Mouse (Mus musculus): ENCODE results near the gene Gm17018.

Gm17018 gene

DNA sequence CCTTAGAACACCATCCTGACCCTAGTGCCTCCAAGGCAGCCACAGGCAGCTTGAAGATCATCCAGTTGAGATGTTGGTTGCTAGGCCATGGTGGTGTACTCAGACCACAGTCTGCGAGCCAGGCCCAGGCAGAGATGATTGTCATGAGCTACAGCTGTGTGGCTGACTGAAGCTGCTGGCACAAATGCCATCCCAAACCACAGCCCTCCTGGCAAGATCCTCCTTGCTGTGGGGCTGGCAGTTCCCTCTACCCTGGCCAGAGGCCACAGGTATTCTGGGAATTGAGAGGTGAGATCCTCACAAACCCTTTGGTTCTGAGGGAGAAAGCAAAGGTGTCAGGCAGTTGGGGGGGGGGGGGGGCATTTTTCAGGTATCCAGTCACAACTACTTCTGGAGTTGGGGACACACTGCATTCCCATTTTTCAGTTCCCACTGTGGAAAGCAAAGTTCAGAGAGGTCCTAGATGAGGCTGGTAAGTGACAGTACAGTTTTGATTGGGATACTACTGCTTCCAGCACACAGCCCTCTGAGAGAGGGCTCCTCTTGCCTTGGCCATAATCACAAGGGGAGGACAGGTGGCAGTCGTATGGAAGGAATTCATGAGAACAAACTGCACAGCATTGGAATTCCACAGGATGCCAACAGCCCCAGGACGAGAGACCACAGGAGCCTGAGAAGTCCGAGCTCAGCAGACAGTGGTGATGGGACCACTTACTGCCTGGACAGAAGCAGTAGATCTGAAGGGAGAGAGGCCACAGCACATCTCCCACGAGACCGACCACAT lies 27.3 kb downstream of the Gm17018 start:
- DNase-seq (ENCODE audit: low read depth): no peak

DNA sequence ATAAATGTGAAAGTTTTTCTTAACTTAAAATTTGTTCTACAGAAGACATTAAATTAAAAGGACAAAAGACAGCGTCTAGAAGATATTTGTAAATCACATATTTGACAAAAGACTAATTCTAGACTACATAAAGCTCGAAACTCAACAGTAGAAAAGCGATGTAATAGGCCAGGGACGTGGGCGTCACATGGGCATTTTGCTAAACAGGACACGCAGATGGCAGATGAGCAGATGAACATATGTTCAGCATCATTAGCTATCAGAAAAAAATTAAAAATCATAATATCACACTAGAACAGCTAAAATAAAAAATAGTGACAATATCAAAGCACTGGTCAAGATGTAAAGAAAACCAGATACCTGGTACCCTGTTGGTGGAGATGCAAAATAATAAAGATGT lies 29.3 kb downstream of the Gm17018 start:
- DNase-seq (ENCODE audit: low read depth): no peak

DNA sequence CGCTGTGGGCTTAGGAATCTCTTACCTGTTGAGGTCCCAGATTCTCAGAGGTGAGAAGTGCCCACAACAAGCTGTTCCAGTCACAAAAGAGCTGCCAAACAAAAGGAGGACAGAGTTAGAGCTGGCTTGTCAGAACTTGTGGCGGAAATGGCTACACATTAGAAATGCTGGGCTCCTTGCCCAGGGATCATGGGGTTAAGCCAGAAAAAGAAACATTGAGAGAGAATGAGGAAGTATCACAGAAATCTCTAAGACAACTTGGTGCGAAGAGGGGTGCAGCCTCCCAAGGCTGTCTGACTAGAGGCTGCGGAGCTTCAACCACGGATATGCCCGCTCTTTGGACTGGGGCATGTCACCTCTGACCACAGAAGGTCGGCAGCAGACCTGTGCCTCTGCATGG lies 31.3 kb downstream of the Gm17018 start:
- DNase-seq (ENCODE audit: low read depth): no peak

DNA sequence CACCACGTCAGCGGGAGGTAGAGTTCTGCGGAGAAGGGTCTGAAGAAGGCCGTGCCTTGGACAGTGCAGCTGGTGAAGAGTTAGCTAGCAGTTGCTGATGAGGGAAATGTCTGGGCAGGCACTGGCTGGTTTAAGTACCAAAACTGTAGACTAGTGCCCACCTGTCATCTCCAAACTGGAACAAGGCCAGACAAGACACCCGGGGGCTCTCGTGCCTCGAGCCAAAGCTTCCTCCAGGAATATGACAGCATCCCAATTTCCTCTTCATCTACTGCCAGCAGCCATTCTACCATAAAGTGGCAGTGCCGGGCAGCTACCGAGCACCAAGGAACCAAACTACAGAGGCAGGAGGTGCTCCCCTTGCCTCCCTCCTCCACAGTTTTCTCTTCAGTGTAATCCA lies 32.5 kb downstream of the Gm17018 start:
- DNase-seq (ENCODE audit: low read depth): no peak

DNA sequence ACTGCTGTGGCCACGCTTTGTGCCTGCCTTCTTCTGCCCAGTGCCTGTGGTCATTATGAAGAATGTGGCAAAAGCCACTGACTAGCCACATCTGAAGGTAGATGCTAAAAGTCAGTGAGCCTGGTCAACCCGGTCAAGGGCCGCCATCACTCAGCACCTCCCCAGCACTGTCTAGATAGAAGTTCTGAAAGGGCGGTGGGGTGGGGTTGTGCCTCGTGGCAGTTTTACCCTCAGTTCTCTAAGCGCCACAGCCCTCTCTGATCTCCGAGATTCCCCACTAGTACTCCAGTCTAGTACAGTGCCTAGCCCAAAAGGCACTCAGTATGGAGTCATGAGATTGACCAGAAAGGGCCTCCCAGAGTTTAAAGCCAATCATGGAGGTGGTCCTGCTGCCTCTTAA lies 33.7 kb downstream of the Gm17018 start:
- DNase-seq (ENCODE audit: low read depth): no peak

DNA sequence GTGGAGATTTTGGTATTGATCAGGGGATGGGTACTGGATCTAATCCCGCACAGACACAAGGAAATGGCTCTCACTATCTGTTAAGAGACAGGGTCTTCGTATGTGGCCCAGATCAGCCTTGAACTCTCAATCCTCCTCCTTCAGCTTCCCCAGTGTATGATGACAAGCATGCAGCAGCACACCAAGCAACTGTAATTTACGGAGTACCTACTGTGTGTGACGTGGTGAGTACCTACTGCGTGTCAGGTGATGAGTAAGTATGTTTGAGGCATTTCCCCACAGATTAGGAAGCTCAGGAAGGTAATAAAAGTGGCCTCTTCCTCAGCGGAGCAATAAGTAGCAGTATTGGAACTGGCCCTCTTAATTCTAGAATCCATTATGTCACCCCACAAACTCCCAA lies 35.1 kb downstream of the Gm17018 start:
- DNase-seq (ENCODE audit: low read depth): no peak

DNA sequence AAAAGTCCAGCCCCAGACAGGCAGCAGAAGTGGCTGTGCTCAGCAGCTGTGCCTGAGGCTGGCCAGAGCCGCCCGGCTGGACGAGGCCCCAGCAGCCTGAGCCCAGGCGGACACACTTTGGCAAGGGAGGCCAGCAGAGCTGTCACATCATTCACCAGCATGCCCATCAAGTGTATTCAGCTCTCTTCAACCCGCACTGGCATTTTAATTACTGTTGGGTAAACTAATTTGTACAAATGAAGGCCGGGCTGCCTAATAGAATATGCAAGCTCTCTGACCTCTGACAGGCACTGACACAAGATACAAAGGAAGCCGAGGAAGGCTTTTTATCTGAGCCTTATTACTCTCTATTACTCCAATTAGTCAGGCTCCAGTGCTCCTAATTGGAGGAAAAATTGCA lies 35.6 kb downstream of the Gm17018 start:
- no peak for DNase-seq (ENCODE audit: low read depth)

DNA sequence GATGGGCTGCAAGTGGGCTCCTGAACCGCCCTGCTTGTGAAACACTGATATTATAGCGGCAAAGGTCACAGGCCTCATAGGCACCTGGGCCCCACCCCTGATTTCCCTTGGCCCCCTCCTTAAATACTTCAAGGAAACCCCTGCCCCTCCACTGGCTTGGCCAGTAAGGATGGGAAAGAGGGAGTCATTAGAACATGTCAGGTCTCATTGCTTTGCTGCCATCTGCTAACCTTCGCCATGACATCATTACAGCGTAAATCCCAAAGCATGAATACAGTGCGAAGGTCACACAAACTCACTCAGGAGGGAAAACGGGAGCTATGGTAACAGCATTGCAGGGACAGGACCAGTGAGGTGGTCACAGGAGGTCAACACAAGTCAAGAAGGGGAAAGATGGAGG lies 36.0 kb downstream of the Gm17018 start:
- DNase-seq (ENCODE audit: low read depth): no peak

DNA sequence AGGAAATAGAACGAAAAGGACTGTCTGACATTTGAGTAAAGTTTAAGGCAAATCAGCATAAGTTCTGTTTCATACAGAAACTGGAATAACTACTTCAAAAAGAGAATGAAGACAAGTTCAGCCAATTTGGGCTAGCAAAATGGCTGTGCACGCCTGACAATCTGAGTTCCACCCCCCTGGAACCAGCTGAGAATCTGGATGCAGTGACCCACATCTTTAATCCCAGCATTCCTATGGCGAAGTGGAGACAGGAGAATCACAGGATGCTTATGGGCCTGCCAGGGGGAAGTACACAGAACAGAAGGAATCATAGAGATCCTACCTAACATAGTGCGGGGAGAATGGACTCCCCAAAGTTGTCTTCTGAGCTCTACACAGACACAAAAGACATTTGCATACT lies 36.7 kb downstream of the Gm17018 start:
- DNase-seq (ENCODE audit: low read depth): no peak

DNA sequence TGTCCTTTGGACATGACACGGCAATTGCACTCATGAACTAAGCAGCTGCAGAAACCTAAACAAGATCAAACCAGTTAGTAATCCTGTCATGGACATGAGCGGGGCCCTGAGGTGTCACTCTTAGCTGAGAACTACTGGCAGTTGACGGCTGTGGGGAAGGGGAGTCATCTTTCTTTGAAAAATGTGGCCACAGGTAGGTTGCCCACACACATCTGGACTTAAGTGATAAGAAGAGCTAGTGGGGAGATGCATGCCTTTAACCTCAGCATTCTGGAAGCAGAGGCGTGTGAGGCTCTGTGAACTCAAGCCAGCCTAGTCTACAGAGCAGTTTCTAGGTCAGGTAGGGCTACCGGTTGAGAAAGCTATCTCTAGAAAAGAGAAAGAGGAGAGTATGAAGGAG lies 42.2 kb downstream of the Gm17018 start:
- peak; percentile 80 for DNase-seq (ENCODE audit: low read depth)

DNA sequence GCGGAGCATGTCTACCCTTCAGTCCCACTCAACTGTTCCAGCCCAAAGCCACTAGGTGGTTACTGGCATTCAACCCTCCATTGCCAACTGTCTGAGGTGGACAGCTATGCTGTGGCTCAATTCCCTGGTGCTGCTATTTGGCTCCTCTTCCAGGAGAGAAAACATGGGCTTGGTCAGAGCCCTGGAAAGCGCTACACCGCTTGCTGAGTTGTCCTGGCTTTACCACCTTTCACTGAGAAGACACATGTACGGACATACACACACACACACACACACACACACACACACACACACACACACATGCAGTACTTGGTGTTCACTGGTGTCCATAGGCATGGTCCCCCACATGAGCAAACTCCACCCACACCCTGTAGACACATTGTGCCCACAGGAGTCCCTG lies 46.3 kb downstream of the Gm17018 start:
- DNase-seq (ENCODE audit: low read depth): no peak

DNA sequence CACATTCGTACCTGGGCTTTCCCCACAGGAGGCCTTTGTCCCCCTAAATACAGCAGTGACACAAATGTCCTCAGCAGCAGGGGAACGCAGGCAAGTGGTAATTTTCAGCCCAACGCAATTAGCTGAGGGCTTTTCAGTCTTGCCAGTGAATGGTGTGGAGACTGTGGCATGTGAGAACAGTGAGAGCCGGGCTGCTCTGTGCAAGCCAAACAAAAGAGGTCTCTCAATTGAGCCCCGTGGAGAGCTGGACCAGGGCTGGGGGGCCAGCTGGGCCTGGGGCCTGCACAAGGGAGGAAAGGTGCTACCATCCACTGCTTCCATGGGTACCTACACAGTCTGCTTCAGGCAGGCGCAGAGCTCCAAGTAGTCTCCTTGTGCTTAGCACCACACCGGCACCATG lies 47.1 kb downstream of the Gm17018 start:
- no peak for DNase-seq (ENCODE audit: low read depth)

DNA sequence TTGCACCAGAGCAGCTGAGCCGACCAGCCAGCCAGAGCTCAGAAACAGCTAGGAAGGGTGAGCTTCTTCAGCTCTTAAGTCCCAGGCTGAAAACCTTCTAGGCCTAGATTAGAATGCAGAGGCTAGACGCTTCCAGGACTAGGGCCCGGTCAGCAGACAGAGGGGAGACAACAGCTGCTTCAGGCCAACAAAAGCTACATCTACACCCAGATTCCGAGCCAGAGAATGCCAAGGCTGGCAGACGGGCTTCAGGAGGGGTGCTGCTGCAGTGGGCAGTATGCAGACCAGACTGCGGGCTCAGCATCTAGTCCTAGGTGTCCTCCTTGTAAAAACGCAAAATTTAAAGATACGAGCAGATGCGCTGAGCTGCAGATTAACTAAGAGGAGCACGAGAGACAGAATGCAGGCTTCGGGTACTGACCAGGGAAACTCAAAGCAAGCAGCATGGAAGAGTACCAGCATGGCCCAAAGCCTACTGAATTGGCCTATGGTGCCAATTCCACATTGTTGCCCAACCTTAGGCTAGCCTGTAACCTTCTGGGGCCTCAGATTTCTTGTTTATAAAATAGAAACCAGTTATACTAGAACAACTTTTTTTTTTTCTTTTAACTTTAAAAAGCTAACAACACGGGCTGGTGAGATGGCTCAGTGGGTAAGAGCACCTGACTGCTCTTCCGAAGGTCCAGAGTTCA lies 48.4 kb downstream of the Gm17018 start:
- no peak for DNase-seq (ENCODE audit: low read depth)

DNA sequence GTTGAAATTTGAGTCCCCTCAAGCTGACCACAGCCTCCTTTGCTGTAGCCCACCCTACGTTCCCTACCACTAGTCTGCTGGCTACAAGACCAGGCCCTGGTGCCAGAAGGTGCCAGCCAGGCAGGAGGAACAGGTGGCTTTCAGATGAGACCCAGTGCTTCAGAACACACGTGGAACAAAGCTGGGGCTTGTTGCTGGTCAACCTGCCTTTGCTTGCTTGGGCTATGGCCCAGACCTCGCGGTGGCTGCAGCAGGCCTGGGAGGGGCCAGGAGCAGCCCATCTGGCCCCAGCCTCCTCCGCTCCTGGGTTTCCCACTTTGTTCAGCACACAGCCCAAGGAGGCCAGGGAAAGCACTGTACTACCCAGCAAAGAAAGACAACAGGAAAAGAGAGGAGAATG lies 50.4 kb downstream of the Gm17018 start:
- DNase-seq (ENCODE audit: low read depth): no peak

DNA sequence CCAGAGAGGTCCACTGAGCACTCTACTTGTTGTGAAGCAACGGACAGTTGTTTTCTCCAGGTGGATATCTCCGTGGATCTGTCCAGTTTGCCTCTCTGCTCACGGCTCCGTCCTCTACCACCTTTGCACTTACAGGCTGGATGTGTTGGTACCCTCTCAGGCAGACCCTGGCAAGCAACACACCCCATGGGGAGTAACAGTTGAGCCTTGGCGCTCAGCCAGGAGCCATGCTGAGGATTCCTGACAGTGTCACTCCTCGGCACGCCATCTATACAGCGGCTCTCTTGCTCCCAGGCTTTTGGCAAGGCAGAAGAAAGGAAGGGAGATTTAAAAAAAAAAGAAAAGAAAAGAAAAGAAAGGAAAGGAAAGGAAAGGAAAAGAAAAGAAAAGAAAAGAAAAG lies 54.0 kb downstream of the Gm17018 start:
- DNase-seq (ENCODE audit: low read depth): no peak

DNA sequence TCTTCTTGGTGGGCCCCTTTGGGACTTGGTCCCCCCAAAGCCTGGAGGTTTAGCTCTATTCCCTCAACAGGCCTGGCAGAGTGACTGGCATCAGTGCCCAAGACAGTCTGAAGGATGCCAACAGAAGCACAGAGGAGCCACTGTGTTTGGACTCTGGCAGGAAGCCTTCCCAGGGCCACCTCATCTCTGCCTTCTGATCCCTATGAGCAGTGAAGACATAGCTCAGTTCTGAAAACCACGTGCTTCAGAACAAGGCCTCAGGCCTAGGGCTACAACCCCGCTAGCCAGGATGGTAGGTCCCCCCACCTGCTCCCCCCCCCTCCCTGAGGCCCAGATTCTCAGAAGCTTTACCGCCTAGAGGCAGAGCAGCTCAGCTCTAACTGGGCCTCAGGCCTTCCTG lies 54.5 kb downstream of the Gm17018 start:
- DNase-seq (ENCODE audit: low read depth): no peak

DNA sequence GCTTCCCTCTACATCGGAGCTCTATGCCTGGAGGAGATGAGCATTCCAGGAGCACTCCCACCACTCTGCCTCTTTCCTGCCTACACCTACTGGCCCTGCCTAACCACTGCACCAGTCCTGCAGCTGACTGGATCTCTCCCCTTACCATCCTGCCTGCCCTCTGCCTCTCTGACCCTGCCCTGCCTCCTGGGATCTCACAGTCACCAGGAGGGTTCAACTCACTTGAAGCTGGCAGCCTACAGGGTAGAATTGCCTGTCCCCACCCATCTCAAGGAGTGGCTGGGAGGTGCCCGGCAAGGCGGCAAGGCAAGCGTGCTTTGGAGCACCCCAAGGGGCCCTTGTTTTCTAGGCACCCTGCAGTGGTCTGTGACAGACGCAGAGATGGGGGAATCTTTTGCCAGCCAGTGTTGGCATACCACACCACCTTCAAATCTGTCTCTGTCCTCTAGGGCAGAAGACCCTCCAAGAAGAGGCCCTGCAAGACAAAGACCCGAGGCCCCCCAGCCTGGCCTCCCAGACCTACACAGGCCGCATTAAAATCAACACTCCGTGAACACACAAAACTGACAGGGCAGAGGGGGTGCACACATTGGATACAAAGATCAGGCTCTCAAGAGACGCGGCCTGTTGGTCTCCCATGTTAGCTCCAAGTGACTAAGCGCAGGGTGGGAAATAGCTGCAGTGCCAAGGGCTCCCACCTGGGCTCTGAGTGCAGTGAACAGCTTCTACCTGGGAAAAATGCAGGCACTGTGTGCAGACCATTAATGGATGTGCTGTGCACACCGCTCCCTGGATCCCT lies 55.2 kb downstream of the Gm17018 start:
- DNase-seq (ENCODE audit: low read depth): no peak

DNA sequence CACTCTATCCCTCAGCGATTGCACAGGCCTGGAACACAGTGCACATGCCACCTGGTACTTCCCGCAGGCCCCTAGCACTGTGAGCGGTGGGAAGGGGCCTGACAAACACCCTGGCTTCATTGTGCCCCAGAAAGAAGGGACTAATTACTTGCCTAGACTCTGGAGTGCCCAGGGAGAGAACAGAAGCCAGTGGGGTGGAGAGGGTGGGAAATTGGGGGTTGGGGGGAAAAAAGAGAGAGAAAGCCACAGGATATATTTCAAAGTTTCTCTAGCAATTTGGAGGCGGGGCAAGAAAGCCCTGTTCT lies 55.8 kb downstream of the Gm17018 start:
- no peak for DNase-seq (ENCODE audit: low read depth)

DNA sequence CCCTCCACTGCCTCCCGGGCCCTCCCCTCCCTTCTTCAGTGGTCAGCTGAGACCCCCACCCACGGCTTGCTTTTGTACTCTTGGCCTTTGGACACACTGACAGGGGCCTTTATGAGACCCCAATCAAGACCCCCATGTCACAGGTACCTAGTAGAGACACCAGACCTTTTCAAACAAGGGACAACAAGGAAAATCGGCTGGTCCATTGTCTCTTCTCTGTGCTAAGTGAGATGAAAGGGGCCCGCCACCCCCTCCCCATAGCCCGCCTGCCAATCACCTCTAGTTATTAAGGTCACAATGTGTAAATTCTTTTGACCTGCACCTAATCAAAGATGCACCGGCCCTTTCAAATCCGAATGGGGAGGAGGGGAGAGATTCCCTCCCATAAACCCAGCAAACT lies 56.3 kb downstream of the Gm17018 start:
- no peak for DNase-seq (ENCODE audit: low read depth)

DNA sequence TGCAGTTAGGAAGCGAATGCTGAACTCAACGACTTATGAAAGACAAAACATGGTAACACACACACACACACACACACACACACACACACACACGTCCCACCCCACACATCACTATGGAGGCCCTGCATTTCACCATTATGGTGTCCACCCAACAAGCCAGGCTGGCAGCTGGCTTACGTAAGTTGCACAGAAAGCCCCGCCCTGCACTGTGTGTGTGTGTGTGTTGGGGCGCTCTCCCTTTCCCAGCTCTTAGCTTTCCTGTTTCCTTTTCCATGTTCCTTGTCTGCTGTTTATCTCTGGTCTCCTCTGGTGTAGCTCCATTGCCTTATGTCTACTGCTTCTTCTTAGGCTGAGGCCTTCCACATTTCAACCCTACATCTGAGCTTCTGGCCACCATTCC lies 57.8 kb downstream of the Gm17018 start:
- no peak for DNase-seq (ENCODE audit: low read depth)

DNA sequence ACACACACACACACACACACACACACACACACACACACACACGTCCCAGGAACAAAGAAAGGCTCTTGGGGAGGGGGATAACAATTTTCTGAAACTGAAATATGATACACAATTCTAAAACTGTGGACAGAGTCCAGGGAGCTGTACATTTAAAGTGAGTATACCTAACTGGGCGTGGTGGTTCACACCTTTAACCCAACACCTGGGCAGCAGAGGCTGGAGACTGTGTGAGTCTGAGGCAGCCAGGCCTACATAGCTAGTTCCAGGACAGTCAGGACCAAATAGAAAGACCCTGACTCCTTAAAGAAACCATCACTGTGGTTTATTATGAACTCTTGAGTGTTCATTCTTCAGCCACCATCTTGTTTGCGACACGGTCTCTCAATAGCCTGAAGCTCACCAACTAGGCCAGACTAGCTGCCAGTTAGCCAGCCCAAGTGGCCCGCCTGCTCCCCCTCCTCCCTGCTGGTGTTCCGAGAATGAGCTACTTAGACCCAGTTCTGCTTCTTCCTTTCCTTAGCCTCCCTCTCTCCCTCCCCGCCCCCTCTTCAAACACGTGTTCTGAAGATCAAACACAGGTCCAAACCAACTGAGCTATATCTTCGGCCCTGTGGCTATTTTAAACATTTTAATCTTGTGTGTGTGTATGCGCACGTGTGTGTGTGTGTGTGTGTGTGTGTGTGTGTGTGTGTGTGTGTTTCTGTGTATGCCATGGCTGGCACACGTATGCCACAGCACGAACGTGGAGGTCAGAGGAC lies 59.5 kb downstream of the Gm17018 start:
- no peak for DNase-seq (ENCODE audit: low read depth)

DNA sequence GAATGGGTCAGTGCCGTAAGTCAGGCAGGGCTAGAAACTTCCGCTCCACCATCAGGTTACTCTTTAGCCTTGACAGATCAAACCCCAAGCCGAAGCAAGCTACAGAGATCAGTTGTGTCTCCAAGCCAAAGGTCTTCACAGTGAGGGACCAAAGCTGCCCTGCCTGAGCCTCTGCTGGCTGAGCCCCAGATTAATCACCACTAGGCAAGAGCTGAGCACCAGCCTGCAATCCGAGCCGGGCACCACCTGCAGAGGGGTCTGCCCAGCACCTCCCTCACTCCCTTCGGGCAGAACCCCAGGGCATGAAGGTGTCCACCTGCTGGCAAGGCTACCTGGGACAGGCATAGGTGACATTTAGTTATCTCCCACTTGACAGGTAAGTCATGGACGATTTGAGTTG lies 60.6 kb downstream of the Gm17018 start:
- no peak for DNase-seq (ENCODE audit: low read depth)

DNA sequence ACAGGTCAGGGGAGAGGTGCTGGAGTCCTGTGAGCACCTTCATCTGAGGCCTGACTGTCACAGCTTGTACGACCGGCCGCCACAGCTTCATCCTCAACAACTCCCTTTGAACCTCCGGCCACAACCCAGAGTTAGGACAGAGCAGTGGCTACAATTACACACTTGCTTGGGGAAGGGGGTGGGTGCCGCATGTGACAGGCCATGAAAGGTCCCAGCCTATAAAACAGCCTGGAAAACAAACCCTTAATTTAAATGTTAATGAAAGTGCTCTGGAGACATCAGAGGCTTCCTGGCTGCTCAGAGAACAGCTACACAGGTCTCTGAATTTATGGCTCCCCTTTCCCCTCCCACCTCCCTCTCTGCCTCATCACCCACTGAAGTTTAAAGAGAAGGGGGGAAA lies 61.7 kb downstream of the Gm17018 start:
- no peak for DNase-seq (ENCODE audit: low read depth)

All from c-Kit-positive CD71-positive TER-119-negative erythroid progenitor cells, embryonic 14.5 days (primary cell).